ENCODE assay signal across 1 mouse cellular context in genomic region chr15:78451201-78451600, GRCm38 (mm10).
TF ChIP-seq lines count a peak whose summit lies in the region.

No protein-coding gene starts in this region.

TF ChIP-seq in MEL, 35 proteins besides CTCF, POLR2A, EP300 and RAD21 (continued from another document):
- TF ChIP-seq ELF1 (IDR thresholded peaks at IDR 0.05; ENCODE audit: low read depth, low read length) (no peak), USF2 (IDR thresholded peaks at IDR 0.05; ENCODE audit: borderline replicate concordance in 1 of 2, insufficient read depth in 1 of 2, low read depth in 1 of 2, low read length in 2 of 2) (no peak), KAT2A (conservative IDR thresholded peaks at IDR 0.05; ENCODE audit: low read depth, low read length) (no peak)
